11 mouse cellular contexts compared by ENCODE assay signal in genomic region chr2:6875071-6875611, GRCm38 (mm10).
DNase-seq lines count a peak whose midpoint lies in the region; ATAC-seq and TF ChIP-seq lines count a peak whose summit lies in the region.
"Had no signal": no experiment of that assay in that cellular context is flagged by ENCODE, and none has a peak within 500 bp of the region (broad histone marks: within the 10 kb centered on the region; RNA-seq: fewer than 3 reads in every experiment).

No protein-coding gene starts in this region.

- no peaks in the 10 kb centered on the region for H3K9me3 ChIP-seq in heart, embryonic 13.5 days
- H3K9me3 ChIP-seq in heart, embryonic 10.5 days: no peaks in the 10 kb centered on the region
- no peaks in the 10 kb centered on the region for H3K9me3 ChIP-seq in forebrain, embryonic 12.5 days
- no peaks in the 10 kb centered on the region for H3K9me3 ChIP-seq in midbrain, embryonic 12.5 days
- H3K9me3 ChIP-seq: lung, embryonic 15.5 days had no signal

- no peak overlapping the region for H3K4me3 ChIP-seq in heart, embryonic 13.5 days
- no peak overlapping the region for H3K4me3 ChIP-seq in heart, embryonic 10.5 days
- peak overlapping the region; percentile 23 for H3K4me3 ChIP-seq in forebrain, embryonic 12.5 days (replicated peaks)
- no peak overlapping the region for H3K4me3 ChIP-seq in midbrain, embryonic 12.5 days
- H3K4me3 ChIP-seq: lung, embryonic 15.5 days had no signal

- H3K27ac ChIP-seq in heart, embryonic 13.5 days (replicated peaks): no peak overlapping the region
- H3K27ac ChIP-seq in heart, embryonic 10.5 days: no peak overlapping the region
- peak overlapping the region; percentile 85 for H3K27ac ChIP-seq in forebrain, embryonic 12.5 days
- peak overlapping the region; percentile 42 for H3K27ac ChIP-seq in midbrain, embryonic 12.5 days (replicated peaks)
- H3K27ac ChIP-seq: lung, embryonic 15.5 days had no signal

- H3K4me2 ChIP-seq in heart, embryonic 13.5 days: peak overlapping the region; percentile 27; the same call in 1 of the 2 replicates
- peak overlapping the region; percentile 51 for H3K4me2 ChIP-seq in forebrain, embryonic 12.5 days
- peak overlapping the region; percentile 40 for H3K4me2 ChIP-seq in midbrain, embryonic 12.5 days (replicated peaks)
- H3K4me2 ChIP-seq: lung, embryonic 15.5 days had no signal

- H3K9ac ChIP-seq in heart, embryonic 13.5 days: no peak overlapping the region
- H3K9ac ChIP-seq in forebrain, embryonic 12.5 days: peak overlapping the region; percentile 42
- no peak overlapping the region for H3K9ac ChIP-seq in midbrain, embryonic 12.5 days (replicated peaks)
- H3K9ac ChIP-seq: lung, embryonic 15.5 days had no signal

- no peak for TF ChIP-seq CTCF in brain, embryonic 14.5 days (IDR thresholded peaks at IDR 0.05; ENCODE audit: borderline replicate concordance, extremely low read depth, insufficient read depth, insufficient read length)

- peaks cover 33% of the 10 kb centered on the region for H3K4me1 ChIP-seq in heart, embryonic 13.5 days
- 0 out of 2 replicates have a peak, but pooled peaks cover 5% of the 10 kb centered on the region for H3K4me1 ChIP-seq in heart, embryonic 10.5 days
- H3K4me1 ChIP-seq in forebrain, embryonic 12.5 days: peaks cover 42% of the 10 kb centered on the region
- peaks cover 45% of the 10 kb centered on the region for H3K4me1 ChIP-seq in midbrain, embryonic 12.5 days

- WGBS in heart, embryonic 13.5 days: 37% methylated on average over 11 of the region's 11 CpGs
- 30% methylated on average over 11 of the region's 11 CpGs for WGBS in heart, embryonic 10.5 days
- WGBS in forebrain, embryonic 12.5 days: 3% methylated on average over 11 of the region's 11 CpGs
- WGBS in midbrain, embryonic 12.5 days: 5% methylated on average over 11 of the region's 11 CpGs

- no peak for TF ChIP-seq POLR2A in brain, embryonic 14.5 days (IDR thresholded peaks at IDR 0.05; ENCODE audit: borderline replicate concordance, extremely low read depth, insufficient read depth, insufficient read length, poor library complexity, severe bottlenecking)

- no peaks in the 10 kb centered on the region for H3K27me3 ChIP-seq in heart, embryonic 13.5 days (replicated peaks)
- H3K27me3 ChIP-seq in heart, embryonic 10.5 days (ENCODE audit: insufficient read depth, poor library complexity, severe bottlenecking): peaks cover 10% of the 10 kb centered on the region; the same call in 1 of the 2 replicates
- H3K27me3 ChIP-seq in forebrain, embryonic 12.5 days: no peaks in the 10 kb centered on the region
- H3K27me3 ChIP-seq in midbrain, embryonic 12.5 days: no peaks in the 10 kb centered on the region

- DNase-seq in heart, embryonic 10.5 days (ENCODE audit: low spot score): no peak
- peak; percentile 95 for DNase-seq in brain, embryonic 14.5 days (ENCODE audit: low read depth)
- no peak for DNase-seq in thymus, postnatal 0 days (ENCODE audit: low spot score)
- DNase-seq in layer of hippocampus, postnatal 25 days (ENCODE audit: extremely low spot score in 1 of 2, low spot score in 1 of 2): no peak
- DNase-seq in gastrocnemius, postnatal 10 days: no peak
- DNase-seq: gastrocnemius, postnatal 36 days; kidney, adult 11 months had no signal

- ATAC-seq in heart, embryonic 13.5 days (ENCODE audit: extremely low read depth, insufficient number of reproducible peaks, low FRiP score, low TSS enrichment): no peak
- peak; percentile 69 for ATAC-seq in forebrain, embryonic 12.5 days (ENCODE audit: low FRiP score)
- ATAC-seq in midbrain, embryonic 12.5 days (ENCODE audit: low FRiP score, low read depth): peak; percentile 43

- no peaks in the 10 kb centered on the region for H3K36me3 ChIP-seq in heart, embryonic 13.5 days
- H3K36me3 ChIP-seq in heart, embryonic 10.5 days: no peaks in the 10 kb centered on the region
- no peaks in the 10 kb centered on the region; the same call in 1 of the 2 replicates for H3K36me3 ChIP-seq in forebrain, embryonic 12.5 days (replicated peaks)
- no peaks in the 10 kb centered on the region for H3K36me3 ChIP-seq in midbrain, embryonic 12.5 days
- H3K36me3 ChIP-seq: lung, embryonic 15.5 days had no signal

Comparison
In these comparisons a context has a peak if more than half of its experiments do, and no peak if none do; other contexts are left out.
1. H3K27ac ChIP-seq: peak in forebrain, embryonic 12.5 days (single experiment) and midbrain, embryonic 12.5 days (single experiment); none in heart, embryonic 13.5 days (single experiment) and heart, embryonic 10.5 days (single experiment).
2. Peak in every context shown above with its lines, with median percentiles within 50 percentile points of each other: H3K4me2 ChIP-seq.